Mouse (Mus musculus): ENCODE results near the gene H2-M11.

The H2-M11 gene

DNA sequence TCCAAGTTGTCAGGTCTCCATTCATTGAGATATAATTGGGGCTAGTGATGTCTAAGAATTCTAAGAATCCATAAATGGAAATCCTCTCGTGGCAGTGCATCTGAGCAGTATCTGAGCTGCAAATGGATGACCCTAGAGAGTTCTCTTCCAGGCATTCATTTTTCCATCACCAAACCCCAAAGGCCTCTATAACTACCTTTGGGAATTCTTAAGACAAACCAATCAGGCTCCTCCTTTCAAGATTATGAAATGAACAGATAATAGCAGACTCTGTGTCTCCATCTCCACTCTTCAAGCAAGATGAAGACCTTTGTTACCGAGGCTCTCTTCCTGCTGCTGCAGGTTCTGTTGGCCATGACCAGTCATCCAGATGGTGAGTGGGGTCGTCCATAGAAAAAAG lies at the start of gene H2-M11:
Gene H2-M11 (plus strand): TSS at position 301 of the 400 bp plus-strand sequence.
- DNase-seq (ENCODE audit: low read depth, low spot score): no peak

DNA sequence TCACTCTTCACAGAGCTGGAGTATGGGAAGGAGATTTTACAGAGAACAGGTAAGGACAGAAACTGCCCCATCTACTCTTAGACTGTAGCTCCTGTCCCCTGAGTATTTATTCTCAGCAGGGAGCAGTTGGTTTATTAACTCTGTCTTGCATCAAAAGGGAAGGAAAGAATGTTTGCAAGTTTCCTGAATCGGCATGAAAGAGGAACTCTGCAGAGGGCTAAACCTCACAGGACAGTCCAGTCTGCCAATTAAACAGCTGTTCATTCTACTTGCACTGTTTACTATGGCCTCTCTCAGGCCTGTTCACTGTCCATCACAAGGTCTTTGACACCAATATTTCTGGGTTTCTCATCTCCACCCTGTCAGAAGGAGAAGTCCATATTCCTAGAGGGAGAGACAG lies 46.4 kb upstream of the H2-M11 start:
- no peak for DNase-seq (ENCODE audit: low read depth, low spot score)

DNA sequence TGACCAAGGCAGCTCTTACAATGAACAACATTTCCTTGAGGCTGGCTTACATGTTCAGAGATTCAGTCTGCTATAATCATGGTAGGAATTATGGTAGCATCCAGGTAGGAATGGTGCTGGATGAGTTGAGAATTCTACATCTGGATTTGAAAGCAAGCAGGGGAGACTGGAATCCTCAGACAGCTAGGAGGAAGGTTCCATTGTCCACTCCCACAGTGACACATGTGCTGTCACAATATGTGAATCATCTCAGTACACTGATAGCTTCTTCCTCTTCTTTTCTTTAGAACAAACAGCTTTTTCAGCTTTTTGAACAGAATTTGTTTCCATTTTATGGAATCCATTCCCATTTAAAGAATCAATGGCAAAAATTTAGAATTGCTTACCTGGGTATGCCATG lies 43.0 kb upstream of the H2-M11 start:
- DNase-seq (ENCODE audit: low read depth, low spot score): no peak
